Mouse (Mus musculus): ENCODE measurements around the gene Ranbp9.

- TF ChIP-seq USF2 (IDR thresholded peaks at IDR 0.05; ENCODE audit: borderline replicate concordance in 1 of 2, insufficient read depth in 1 of 2, low read depth in 1 of 2, low read length in 2 of 2) (no peak), CTCF (IDR thresholded peaks at IDR 0.05 in 2 of 3, conservative IDR thresholded peaks at IDR 0.05 in 1 of 3; ENCODE audit: control insufficient read depth in 1 of 3, insufficient read depth in 1 of 3, low read depth in 2 of 3, low read length in 3 of 3, poor library complexity in 1 of 3, severe bottlenecking in 1 of 3) (no peak), CHD2 (IDR thresholded peaks at IDR 0.05; ENCODE audit: low read length) (no peak), ZNF384 (IDR thresholded peaks at IDR 0.05; ENCODE audit: low read depth, low read length) (no peak), POLR2AphosphoS2 (IDR thresholded peaks at IDR 0.05; ENCODE audit: low read length) (no peak)
These were observed 4.3 kb upstream of the Ranbp9 start for GRCm38 (mm10) chr13:43485278-43485976.
